Mouse (Mus musculus) testis, postnatal 10 days (tissue): ENCODE measurements around the gene Tbx1.
"Not testable (repeated sequence)": the region's sequence is repeated elsewhere in the genome, so short reads cannot be mapped to it uniquely, and the experiment has no call there.

Experiments
- DNase-seq: peaks from one replicate; pipeline ENCODE4 v3.0.0; 2021; ENCODE audit warnings: low spot score

Tbx1 gene

DNA sequence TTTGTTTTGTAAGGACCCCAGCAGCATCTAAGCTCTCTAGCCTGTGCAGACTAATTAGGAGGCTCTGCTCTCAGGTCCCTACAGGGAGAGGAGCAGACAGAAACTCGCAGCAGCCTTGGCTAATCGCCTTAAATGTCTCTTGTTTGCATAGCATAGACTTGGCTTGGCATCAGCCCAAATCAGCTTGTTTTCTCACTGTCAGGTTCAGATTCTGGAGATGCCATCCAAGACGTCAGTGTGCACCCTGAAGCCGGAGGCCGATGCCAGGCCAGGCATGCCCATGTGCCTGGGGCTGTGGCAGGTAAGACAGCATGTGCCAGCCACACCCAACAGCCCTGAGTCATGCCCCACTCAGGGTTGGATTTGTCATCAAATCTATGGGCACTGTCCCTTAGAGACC, 42.6 kb downstream of the Tbx1 start:
- no peak for DNase-seq

DNA sequence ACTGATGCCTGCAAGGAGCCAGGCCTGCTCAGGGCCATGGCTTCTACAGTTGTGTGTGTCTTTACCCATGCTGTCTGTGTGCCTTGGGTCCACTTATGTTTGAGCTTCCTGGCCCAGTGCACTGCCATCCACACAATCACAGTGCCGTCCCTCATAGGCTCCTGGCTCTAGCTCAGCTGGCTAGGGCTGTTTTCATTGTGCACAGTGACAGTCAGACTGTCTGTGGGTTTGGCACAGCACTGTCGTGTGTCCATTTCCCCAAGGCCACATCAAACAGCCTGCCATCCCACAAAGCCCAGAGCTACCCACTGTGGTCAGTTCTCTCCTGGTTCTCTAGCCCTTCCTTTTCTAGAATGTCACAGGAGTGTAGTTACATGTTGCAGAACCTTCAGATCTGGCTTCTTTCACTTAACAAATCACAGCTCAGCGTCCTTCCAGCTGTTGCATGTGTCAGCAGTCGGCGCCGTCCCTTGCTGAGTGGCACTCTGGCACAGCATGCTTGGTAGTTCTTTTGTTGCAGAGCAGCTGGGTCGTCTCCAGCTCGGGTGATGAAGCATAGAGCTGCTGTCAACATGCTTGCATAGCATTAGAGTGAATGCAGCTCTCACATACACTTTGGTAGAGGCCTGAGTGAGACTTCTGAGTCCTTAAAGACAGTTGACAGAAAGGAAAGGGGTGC, 47.2 kb downstream of the Tbx1 start:
- DNase-seq: no peak

DNA sequence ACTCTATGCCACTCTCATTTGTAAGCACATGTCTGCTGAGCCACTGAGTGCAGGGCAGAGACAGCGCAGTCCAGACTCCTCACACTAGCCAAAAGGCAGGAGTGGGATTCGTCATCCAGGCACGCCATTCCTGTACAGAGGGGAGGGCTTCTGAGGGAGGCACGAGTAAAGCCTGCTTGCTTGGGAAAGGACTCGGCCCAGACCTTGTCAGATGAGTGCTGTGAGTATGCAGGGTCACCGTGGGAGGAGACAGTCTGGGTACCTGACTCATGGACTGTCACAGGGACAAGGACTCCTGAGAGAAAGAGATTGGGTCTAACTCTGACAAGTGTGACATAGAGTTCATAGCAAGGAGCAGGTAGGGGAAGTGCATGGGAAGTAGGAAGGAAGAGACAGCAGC, 51.2 kb downstream of the Tbx1 start:
- no peak for DNase-seq

- no peak for DNase-seq
Measured at GRCm38 (mm10) chr16:18537407-18537990, 53.0 kb downstream of the Tbx1 start.

DNA sequence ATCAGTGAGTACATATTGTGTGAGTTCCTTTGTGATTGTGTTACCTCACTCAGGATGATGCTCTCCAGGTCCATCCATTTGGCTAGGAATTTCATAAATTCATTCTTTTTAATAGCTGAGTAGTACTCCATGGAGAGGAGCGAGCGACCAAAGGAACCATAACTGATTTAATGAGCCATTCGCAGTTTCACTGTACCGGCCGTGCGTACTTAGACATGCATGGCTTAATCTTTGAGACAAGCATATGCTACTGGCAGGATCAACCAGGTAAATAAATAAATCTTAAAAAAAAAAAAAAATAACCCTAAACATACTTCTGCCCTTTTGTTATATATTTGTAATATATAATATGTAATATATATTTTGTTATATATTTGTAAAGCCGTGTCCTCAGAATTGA, 57.4 kb downstream of the Tbx1 start:
- DNase-seq: not testable (repeated sequence)
